Mouse (Mus musculus) heart, embryonic 12.5 days (tissue): ENCODE measurements around the gene Ier2. TPM values are rescaled to one million over a fixed set of nuclear protein-coding genes. Genes with fewer than 3 reads are reported as not detected.

Experiments used
- ATAC-seq: fragments of 200-750 bp; cut with Nextera tagmentation; 2 replicates; pipeline ENCODE4 v1.8.0; 2017; ENCODE audit warnings: moderate TSS enrichment, moderate library complexity; ENCODE audit not compliant: insufficient number of reproducible peaks, low FRiP score
- H3K27ac ChIP-seq: fragments of 300-500 bp; sonication (generic); 2 replicates; pipeline ENCODE4 v1.5.1; 2016; ENCODE audit warnings: mild to moderate bottlenecking, moderate library complexity; ENCODE audit not compliant: poor library complexity, severe bottlenecking
- H3K27me3 ChIP-seq: fragments of 300-500 bp; sonication (generic); replicated peaks from 2 replicates; pipeline ENCODE4 v1.6.1; 2016; ENCODE audit warnings: mild to moderate bottlenecking, moderate library complexity
- H3K36me3 ChIP-seq: fragments of 300-500 bp; sonication (generic); 2 replicates; pipeline ENCODE4 v1.6.1; 2016; ENCODE audit warnings: mild to moderate bottlenecking, moderate library complexity
- H3K4me1 ChIP-seq: fragments of 300-500 bp; sonication (generic); replicated peaks from 2 replicates; pipeline ENCODE4 v1.6.1; 2016; ENCODE audit warnings: mild to moderate bottlenecking
- H3K4me2 ChIP-seq: fragments of 300-500 bp; sonication (generic); 2 replicates; pipeline ENCODE4 v1.6.1; 2016; ENCODE audit warnings: mild to moderate bottlenecking, moderate library complexity
- H3K4me3 ChIP-seq: fragments of 300-500 bp; sonication (generic); 2 replicates; pipeline ENCODE4 v1.5.1; 2016; ENCODE audit warnings: mild to moderate bottlenecking
- H3K9ac ChIP-seq: fragments of 300-500 bp; sonication (generic); 2 replicates; pipeline ENCODE4 v1.6.1; 2016; ENCODE audit warnings: mild to moderate bottlenecking, moderate library complexity
- H3K9me3 ChIP-seq: fragments of 300-500 bp; sonication (generic); replicated peaks from 2 replicates; pipeline ENCODE4 v1.6.1; 2016; ENCODE audit warnings: mild to moderate bottlenecking, moderate library complexity
- WGBS: fragments of 180-500 bp; shearing (Covaris S2); methylation state at CpG from one replicate; pipeline ENCODE4 v1.1.7; 2016; 5-methylcytosine and 5-hydroxymethylcytosine counted together
- polyA plus RNA-seq: library from polyadenylated mRNA; unstranded; fragments of >200 nt; fragmentation: Nextera tagmentation; extraction: Ambion mirVana; gene quantifications from 2 replicates; pipeline ENCODE4 v1.2.1, GENCODE M21; 2016

Gene Ier2
- polyA plus RNA-seq, 1 experiment from 2014 or later, result 63.4 TPM

DNA sequence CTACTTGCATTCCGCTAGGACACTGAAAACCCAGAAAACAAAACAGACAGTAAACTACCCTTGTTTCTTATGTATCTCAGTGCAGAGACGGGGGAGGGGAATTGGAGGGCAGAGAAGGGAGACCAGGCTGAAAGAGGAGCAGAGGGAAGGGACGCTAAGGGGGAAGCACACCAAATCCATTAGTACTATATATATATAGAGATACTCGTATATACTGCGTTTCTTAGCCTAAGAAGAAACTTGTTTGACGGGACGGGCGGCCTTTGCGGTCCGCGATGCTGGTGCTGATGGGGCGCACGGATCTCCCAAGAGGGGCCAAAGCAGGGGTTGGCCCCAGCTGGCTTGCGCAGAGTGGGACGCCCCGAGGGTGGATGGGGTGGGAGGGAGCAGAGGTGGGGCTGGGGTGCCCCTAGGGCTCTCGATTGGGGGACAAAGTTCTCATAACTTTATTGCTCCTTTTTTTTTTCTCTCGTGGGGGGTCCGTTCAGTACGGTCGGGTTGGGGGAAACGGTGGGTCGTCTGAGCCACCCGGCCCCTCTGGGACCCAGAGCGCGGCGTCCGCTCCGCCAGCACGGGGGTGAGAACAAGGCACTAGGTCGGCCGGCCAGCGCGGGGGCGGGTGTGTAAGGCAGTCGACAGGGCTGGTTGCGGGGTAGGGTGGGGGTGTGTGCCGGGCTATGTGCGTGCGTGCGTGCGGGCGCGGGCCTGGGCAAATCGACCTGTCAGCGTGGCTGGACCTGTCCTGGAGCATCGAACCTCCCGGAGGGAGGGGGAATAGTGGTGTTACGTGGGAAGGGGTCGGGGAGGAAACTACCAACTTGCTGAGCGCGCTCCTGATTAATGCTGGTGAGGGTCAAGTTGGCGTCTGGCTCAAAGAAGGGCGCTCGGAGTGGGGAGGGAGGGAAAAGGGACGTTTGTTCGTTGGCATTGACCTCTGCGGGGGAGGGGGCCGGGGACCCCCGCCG is 42.5 kb upstream of the Ier2 start:
- peaks cover 79% of the 10 kb centered on the region for H3K4me1 ChIP-seq
- H3K4me2 ChIP-seq, result peak overlapping the region; percentile 66
- H3K27me3 ChIP-seq, result peaks cover 55% of the 10 kb centered on the region
- 2% methylated on average over 61 of the region's 61 CpGs for WGBS
- ATAC-seq, result peak; percentile 7; the same call in 1 of the 2 replicates
- peak overlapping the region; percentile 54 for H3K4me3 ChIP-seq
- no peaks in the 10 kb centered on the region for H3K36me3 ChIP-seq
- H3K9me3 ChIP-seq, result no peaks in the 10 kb centered on the region
- peak overlapping the region; percentile 79 for H3K9ac ChIP-seq
- H3K27ac ChIP-seq, result peak overlapping the region; percentile 91

DNA sequence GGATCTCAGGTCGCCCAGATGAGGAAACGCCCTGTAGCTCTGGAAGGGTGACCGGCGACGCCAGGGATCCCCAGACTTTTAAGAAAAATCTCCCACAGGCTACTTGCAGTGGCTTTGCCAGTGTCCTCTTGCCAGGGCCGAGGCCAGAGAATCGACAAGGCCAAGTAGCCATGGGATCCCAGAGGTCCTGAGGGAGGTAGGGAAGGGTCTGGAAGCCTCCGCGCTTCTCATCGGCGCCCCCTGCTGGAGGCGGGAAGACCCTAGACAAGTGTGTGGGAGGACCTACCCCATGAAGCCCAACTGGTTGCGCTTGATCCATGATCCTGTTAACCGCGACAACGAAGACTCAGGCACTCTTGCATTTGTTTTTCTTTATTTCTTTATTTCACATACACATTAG is 41.7 kb upstream of the Ier2 start:
- H3K36me3 ChIP-seq, result peaks cover 2% of the 10 kb centered on the region
- peaks cover 55% of the 10 kb centered on the region for H3K27me3 ChIP-seq
- 2% methylated on average over 16 of the region's 16 CpGs for WGBS
- peak overlapping the region; percentile 79 for H3K9ac ChIP-seq
- peak overlapping the region; percentile 91 for H3K27ac ChIP-seq
- H3K9me3 ChIP-seq, result no peaks in the 10 kb centered on the region
- H3K4me1 ChIP-seq, result peaks cover 81% of the 10 kb centered on the region
- H3K4me2 ChIP-seq, result peak overlapping the region; percentile 66
- peak; percentile 43 for ATAC-seq
- peak overlapping the region; percentile 54 for H3K4me3 ChIP-seq

DNA sequence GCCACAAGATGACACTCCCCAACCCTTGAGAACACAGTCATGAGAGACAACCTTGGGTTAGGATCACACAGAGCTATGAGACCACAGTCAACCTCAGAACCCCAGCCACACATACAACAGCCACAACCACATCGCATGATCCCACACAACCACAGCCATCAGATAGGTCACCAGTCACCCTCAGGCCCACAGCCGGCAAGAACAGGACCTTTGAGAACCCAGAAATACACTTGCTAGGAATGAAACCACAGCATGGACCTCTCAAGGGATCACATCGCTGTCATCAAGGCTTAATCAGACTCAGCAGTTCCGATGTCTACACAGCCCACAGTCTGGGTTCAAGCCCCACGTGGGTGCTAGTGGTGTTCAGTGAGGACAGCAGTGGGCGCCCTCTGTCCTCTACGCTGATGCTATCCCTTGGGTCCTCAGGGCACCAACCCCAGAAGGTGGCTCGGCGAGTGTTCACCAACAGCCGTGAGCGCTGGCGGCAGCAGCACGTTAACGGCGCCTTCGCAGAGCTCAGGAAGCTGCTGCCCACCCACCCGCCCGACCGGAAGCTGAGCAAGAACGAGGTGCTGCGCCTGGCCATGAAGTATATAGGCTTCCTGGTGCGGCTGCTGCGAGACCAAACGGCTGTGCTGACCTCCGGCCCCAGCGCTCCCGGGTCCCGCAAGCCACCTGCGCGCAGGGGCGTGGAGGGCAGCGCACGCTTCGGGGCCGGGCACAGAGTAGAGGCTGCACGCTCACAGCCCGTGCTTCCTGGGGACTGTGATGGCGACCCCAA is 41.0 kb upstream of the Ier2 start:
- H3K27ac ChIP-seq, result peak overlapping the region; percentile 91
- H3K27me3 ChIP-seq, result peaks cover 51% of the 10 kb centered on the region
- H3K36me3 ChIP-seq, result peaks cover 9% of the 10 kb centered on the region
- 10% methylated on average over 38 of the region's 38 CpGs for WGBS
- H3K4me3 ChIP-seq, result peak overlapping the region; percentile 54
- no peaks in the 10 kb centered on the region for H3K9me3 ChIP-seq
- peak overlapping the region; percentile 66 for H3K4me2 ChIP-seq
- H3K9ac ChIP-seq, result peak overlapping the region; percentile 79
- peaks cover 79% of the 10 kb centered on the region for H3K4me1 ChIP-seq
- ATAC-seq, result no peak

DNA sequence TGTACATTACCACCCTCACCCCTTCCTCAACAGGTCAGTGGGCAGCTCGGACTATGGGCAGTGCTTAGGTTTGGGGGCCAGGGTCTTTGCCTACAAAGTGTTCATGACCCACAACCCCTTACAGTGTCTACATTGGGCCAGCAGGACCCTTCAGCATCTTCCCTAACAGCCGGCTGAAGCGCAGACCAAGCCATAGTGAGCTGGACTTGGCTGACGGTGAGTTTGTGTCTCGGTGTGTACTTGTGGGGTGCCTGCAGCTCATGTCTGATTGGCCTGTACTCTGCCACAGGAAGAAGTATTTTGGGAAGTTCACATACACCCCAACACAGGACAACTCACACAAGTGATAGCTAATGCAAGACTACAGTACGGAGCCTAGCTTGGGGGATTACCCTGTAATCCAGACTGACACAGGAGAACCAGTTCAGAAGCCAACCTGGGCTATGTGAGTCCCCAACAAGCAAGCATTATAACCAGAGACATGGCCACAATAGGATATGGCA is 40.4 kb upstream of the Ier2 start:
- Histone ChIP-seq H3K9ac (peak overlapping the region; percentile 79), H3K4me2 (peak overlapping the region; percentile 66), H3K9me3 (no peaks in the 10 kb centered on the region), H3K36me3 (peaks cover 16% of the 10 kb centered on the region), H3K4me1 (peaks cover 80% of the 10 kb centered on the region), H3K27me3 (peaks cover 46% of the 10 kb centered on the region), H3K27ac (peak overlapping the region; percentile 91), H3K4me3 (peak overlapping the region; percentile 54)
- 76% methylated on average over 6 of the region's 6 CpGs for WGBS
- ATAC-seq, result no peak

DNA sequence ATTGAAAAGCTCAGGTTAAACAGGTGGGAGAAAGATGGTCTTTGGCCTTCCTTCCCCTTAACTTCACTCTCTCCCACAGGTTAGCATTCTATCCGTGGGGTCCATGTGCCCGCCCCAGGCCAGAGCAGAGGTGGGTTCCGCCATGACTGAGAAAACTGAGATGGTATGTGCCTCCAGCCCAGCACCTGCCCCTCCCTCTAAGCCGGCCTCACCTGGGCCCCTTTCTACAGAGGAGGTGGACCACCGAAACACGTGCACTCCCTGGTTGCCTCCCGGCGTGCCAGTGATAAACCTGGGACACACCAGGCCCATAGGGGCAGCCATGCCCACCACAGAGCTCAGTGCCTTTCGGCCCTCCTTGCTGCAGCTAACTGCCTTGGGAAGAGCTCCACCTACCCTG is 39.9 kb upstream of the Ier2 start:
- Histone ChIP-seq H3K9me3 (no peaks in the 10 kb centered on the region), H3K27ac (peak overlapping the region; percentile 91), H3K36me3 (peaks cover 20% of the 10 kb centered on the region), H3K27me3 (peaks cover 42% of the 10 kb centered on the region), H3K9ac (peak overlapping the region; percentile 79), H3K4me2 (peak overlapping the region; percentile 66), H3K4me3 (peak overlapping the region; percentile 54), H3K4me1 (peaks cover 76% of the 10 kb centered on the region)
- ATAC-seq, result no peak
- 54% methylated on average over 9 of the region's 9 CpGs for WGBS

DNA sequence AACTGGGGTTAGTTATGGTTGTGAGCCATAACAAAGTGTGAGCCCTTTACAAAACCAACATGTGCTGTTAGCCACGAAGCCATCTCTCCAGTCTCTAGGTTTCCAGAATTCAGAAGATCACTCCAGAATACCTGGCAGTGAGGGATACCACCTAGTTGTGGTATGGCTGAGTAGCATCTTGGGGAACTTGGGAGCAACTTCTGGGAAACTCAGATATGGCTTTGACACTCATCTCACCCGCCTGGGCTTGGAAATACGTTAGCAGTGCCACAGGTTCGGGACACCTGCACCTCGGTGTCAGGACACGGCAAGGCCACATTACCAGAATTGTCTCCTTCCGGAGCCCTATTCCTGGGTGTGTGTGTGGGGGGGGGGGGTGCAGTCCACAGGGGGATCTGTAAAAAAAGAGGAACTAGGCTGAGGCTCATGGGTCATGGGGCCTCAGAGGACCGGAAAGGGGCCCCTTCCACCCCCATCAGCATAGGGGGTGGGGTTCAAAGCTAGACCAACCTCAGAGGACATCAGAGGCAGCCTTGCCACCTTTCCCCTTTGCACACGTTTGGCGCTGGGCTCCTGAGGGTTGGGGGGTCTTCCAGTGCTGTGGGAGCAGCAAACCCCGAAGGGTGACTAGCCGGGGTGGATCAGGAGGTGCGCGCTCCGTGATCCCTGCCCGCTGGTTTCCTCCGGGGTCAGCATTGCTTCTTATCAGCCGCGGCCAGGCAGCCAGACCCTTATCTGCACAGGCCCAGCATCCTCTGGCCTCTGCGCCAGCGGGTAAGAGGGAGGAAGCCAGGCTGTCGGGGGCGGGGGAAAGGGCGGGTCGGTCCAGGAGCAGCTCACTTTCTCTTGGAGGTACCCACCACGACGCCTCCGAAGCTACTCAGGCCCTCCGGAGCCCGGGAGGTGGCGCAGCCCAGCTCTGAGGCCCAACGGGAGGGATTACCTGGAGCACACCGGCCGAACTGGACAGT is 38.6 kb upstream of the Ier2 start, which contains the start of gene Lyl1:
TSS of gene Lyl1 (plus strand) at position 517 of the 971 bp plus-strand sequence.
- WGBS, result 5% methylated on average over 34 of the region's 34 CpGs

DNA sequence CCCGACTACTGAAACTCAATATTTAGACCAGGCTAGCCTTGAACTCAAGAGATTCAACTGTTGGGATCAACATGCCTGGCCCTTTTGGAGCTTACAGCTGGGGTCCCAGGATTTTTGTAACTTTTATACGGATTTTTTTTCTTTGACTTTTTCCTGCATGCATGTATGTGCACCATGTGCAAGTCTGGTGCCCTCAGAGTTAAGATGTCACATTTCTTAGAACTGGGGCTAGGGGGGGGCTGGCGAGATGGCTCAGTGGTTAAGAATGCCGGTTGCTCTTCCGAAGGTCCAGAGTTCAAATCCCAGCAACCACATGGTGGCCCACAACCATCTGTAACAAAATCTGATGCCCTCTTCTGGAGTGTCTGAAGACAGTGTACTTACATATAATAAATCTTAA is 37.9 kb upstream of the Ier2 start:
- H3K4me3 ChIP-seq, result no peak overlapping the region
- peak overlapping the region; percentile 91 for H3K27ac ChIP-seq
- no peaks in the 10 kb centered on the region for H3K9me3 ChIP-seq
- peaks cover 63% of the 10 kb centered on the region for H3K4me1 ChIP-seq
- H3K27me3 ChIP-seq, result peaks cover 31% of the 10 kb centered on the region
- ATAC-seq, result no peak
- 77% methylated on average over 5 of the region's 5 CpGs for WGBS
- H3K36me3 ChIP-seq, result peaks cover 39% of the 10 kb centered on the region
- 0 out of 2 replicates have a peak overlapping the region, but pooled peaks have one; percentile 3 for H3K4me2 ChIP-seq
- no peak overlapping the region for H3K9ac ChIP-seq

More for the DNA sequence above, 38.6 kb upstream of the Ier2 start, which contains the start of gene Lyl1:
- Histone ChIP-seq H3K4me3 (peak within 1 kb of the TSS; percentile 54), H3K9me3 (no peaks in the 10 kb centered on the region), H3K9ac (peak within 1 kb of the TSS; percentile 79), H3K36me3 (peaks cover 34% of the 10 kb centered on the region), H3K27ac (peak within 1 kb of the TSS; percentile 91), H3K4me1 (peaks cover 65% of the 10 kb centered on the region), H3K4me2 (peak within 1 kb of the TSS; percentile 66), H3K27me3 (peaks cover 33% of the 10 kb centered on the region)
- ATAC-seq, result peak; percentile 89

DNA sequence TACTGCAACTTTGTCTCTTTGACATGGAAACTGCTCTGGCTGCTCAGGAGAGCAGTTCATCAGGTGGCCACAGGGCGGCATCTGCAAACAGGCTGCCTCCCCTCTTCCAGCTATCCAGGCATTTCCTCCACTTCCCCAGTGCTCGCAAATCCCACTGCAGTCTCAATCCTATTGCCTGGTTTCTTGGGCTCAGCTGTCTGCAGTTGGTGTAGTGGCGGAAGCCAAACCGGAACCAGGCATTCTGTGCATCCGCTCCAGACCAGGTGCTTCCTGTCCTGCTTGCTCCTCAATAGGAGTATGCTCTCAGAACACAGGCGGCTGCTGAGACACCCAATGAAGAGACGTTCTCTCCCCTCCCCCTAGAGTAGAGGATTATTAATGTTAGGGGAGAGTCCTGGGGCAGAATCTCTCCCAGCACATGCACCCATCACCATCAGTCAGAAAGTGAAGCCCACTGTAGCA is 37.2 kb upstream of the Ier2 start:
- H3K27ac ChIP-seq, result peak overlapping the region; percentile 91
- no peak overlapping the region for H3K9ac ChIP-seq
- peaks cover 57% of the 10 kb centered on the region for H3K4me1 ChIP-seq
- ATAC-seq, result 0 out of 2 replicates have a peak, but pooled peaks have one; percentile 3
- H3K36me3 ChIP-seq, result peaks cover 45% of the 10 kb centered on the region
- no peak overlapping the region for H3K4me3 ChIP-seq
- 42% methylated on average over 7 of the region's 7 CpGs for WGBS
- H3K4me2 ChIP-seq, result 0 out of 2 replicates have a peak overlapping the region, but pooled peaks have one; percentile 3
- peaks cover 28% of the 10 kb centered on the region for H3K27me3 ChIP-seq
- no peaks in the 10 kb centered on the region for H3K9me3 ChIP-seq

DNA sequence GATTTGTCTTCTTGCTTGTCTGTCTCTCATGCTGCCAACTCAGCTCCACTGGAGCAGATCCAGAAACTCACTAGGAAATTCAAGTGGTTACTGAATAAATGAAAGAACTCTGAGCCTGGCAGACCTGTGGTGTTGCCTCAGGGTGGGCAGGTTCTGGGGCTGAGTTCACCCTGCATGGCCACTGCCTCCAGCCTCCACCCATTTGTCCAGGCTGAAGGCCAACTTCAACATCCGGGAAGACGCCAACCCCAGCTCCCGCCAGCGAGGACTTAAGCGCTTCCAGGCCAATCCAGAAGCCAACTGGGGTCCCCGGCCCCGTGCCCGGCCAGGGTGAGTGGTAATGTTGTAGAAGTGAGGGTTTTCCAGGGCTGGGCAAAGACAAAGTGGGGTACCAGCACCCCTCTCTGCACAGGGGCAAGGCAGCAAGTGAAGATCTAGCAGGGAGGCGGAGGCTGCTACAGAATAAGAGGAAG is 36.3 kb upstream of the Ier2 start:
- Histone ChIP-seq H3K9ac (no peak overlapping the region), H3K4me2 (peak overlapping the region; percentile 9; the same call in 1 of the 2 replicates), H3K27me3 (peaks cover 20% of the 10 kb centered on the region), H3K9me3 (no peaks in the 10 kb centered on the region), H3K4me3 (no peak overlapping the region), H3K4me1 (peaks cover 47% of the 10 kb centered on the region), H3K27ac (peak overlapping the region; percentile 91), H3K36me3 (peaks cover 53% of the 10 kb centered on the region)
- ATAC-seq, result no peak
- WGBS, result 76% methylated on average over 9 of the region's 9 CpGs

DNA sequence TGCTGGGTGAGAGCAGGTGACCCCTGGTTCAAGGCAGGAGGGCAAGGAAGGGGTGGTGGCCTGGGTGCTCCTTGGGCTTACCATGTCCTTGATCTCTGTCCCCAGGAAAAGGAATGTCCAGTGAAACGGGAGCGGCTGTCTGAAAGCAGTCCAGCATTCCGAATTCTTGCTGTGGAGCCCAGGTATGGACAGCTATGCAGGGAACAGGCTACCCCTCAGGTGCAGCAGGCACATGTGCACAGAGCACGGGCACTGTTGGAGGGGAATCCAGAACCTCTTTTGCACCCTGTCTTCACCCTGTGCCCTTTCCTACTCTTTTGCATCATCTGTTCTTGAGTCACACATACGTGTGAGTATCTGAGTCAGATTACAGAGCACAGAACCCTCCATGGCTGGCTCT is 35.6 kb upstream of the Ier2 start:
- Histone ChIP-seq H3K4me2 (no peak overlapping the region), H3K9me3 (no peaks in the 10 kb centered on the region), H3K36me3 (peaks cover 59% of the 10 kb centered on the region), H3K4me1 (peaks cover 42% of the 10 kb centered on the region), H3K27ac (no peak overlapping the region), H3K4me3 (no peak overlapping the region), H3K27me3 (peaks cover 13% of the 10 kb centered on the region), H3K9ac (0 out of 2 replicates have a peak overlapping the region, but pooled peaks have one; percentile 20)
- WGBS, result 91% methylated on average over 5 of the region's 5 CpGs
- ATAC-seq, result no peak
